Mouse (Mus musculus): ENCODE measurements around the gene Ptprt. TPM values are rescaled to one million over a fixed set of nuclear protein-coding genes. Genes with fewer than 3 reads are reported as not detected.

Gene Ptprt
- polyA plus RNA-seq, 1 experiment from 2014 or later, result 0.79 TPM

- WGBS (ENCODE audit: insufficient replicate concordance), result 80% methylated on average over 2 of the region's 2 CpGs
- ATAC-seq, result no peak
- Histone ChIP-seq H3K4me3 (ENCODE audit: low read depth, low read length) (no peak overlapping the region), H3K9me3 (ENCODE audit: low read length) (no peaks in the 10 kb centered on the region), H3K4me1 (ENCODE audit: insufficient read depth) (no peaks in the 10 kb centered on the region), H3K36me3 (replicated peaks; ENCODE audit: insufficient read depth, low read length) (no peaks in the 10 kb centered on the region), H3K9ac (replicated peaks) (no peak overlapping the region), H3K27ac (ENCODE audit: low read depth) (no peak overlapping the region), H3K27me3 (ENCODE audit: insufficient read depth, low read length) (no peaks in the 10 kb centered on the region), H3K4me2 (ENCODE audit: low read depth, low read length) (no peak overlapping the region)
- no peak for TF ChIP-seq EP300 (IDR thresholded peaks at IDR 0.05; ENCODE audit: low read depth)
- no peak for TF ChIP-seq CTCF (IDR thresholded peaks at IDR 0.05; ENCODE audit: low read depth)
- DNase-seq, result no peak
Measured at GRCm38 (mm10) chr2:162614256-162614655, 46.7 kb downstream of the Ptprt start.

- ATAC-seq, result no peak
- Histone ChIP-seq H3K9ac (replicated peaks) (no peak overlapping the region), H3K4me1 (ENCODE audit: insufficient read depth) (no peaks in the 10 kb centered on the region), H3K27ac (ENCODE audit: low read depth) (no peak overlapping the region), H3K9me3 (ENCODE audit: low read length) (no peaks in the 10 kb centered on the region), H3K4me2 (ENCODE audit: low read depth, low read length) (no peak overlapping the region), H3K27me3 (ENCODE audit: insufficient read depth, low read length) (no peaks in the 10 kb centered on the region), H3K4me3 (ENCODE audit: low read depth, low read length) (no peak overlapping the region), H3K36me3 (replicated peaks; ENCODE audit: insufficient read depth, low read length) (no peaks in the 10 kb centered on the region)
- DNase-seq, result no peak
- no peak for TF ChIP-seq EP300 (IDR thresholded peaks at IDR 0.05; ENCODE audit: low read depth)
- WGBS (ENCODE audit: insufficient replicate concordance), result 60% methylated on average over 4 of the region's 4 CpGs
Measured at GRCm38 (mm10) chr2:162613480-162613879, 47.5 kb downstream of the Ptprt start.

- ATAC-seq, result no peak
- Histone ChIP-seq H3K27ac (ENCODE audit: low read depth) (no peak overlapping the region), H3K4me1 (ENCODE audit: insufficient read depth) (no peaks in the 10 kb centered on the region), H3K4me3 (ENCODE audit: low read depth, low read length) (no peak overlapping the region), H3K36me3 (replicated peaks; ENCODE audit: insufficient read depth, low read length) (no peaks in the 10 kb centered on the region), H3K27me3 (ENCODE audit: insufficient read depth, low read length) (no peaks in the 10 kb centered on the region), H3K4me2 (ENCODE audit: low read depth, low read length) (no peak overlapping the region), H3K9me3 (ENCODE audit: low read length) (no peaks in the 10 kb centered on the region), H3K9ac (replicated peaks) (no peak overlapping the region)
- TF ChIP-seq EP300 (IDR thresholded peaks at IDR 0.05; ENCODE audit: low read depth) (no peak), CTCF (IDR thresholded peaks at IDR 0.05; ENCODE audit: low read depth) (no peak)
- 71% methylated on average over 5 of the region's 5 CpGs for WGBS (ENCODE audit: insufficient replicate concordance)
- no peak for DNase-seq
Measured at GRCm38 (mm10) chr2:162602721-162603120, 58.2 kb downstream of the Ptprt start.

DNA sequence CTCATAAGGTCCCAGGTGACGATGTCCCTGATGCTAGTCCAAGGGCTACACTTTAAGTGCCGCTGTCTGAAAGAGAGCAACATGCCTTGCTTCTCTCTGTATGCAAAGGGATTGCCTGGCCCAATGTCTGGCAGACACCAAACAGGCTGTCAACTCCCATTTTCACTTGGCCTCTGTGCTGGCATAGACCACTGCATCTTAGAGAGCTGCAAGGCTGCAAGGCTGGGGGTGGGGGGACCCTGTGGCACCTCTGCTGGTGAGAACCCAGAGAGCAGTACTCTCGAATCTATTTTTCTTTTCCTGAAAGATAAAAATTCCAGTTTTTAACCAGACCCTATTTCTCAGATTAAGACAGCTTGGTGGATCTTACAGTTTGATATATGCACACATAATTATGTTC lies 69.6 kb downstream of the Ptprt start:
- DNase-seq (no peak), ATAC-seq (no peak)
- Histone ChIP-seq H3K9ac (replicated peaks) (no peak overlapping the region), H3K9me3 (ENCODE audit: low read length) (peaks cover 2% of the 10 kb centered on the region; the same call in 1 of the 2 replicates), H3K4me1 (ENCODE audit: insufficient read depth) (no peaks in the 10 kb centered on the region), H3K36me3 (replicated peaks; ENCODE audit: insufficient read depth, low read length) (no peaks in the 10 kb centered on the region), H3K4me3 (ENCODE audit: low read depth, low read length) (no peak overlapping the region), H3K27me3 (ENCODE audit: insufficient read depth, low read length) (no peaks in the 10 kb centered on the region), H3K27ac (ENCODE audit: low read depth) (no peak overlapping the region), H3K4me2 (ENCODE audit: low read depth, low read length) (no peak overlapping the region)
- no peak for TF ChIP-seq EP300 (IDR thresholded peaks at IDR 0.05; ENCODE audit: low read depth)
- TF ChIP-seq CTCF (IDR thresholded peaks at IDR 0.05; ENCODE audit: low read depth), result no peak
- WGBS (ENCODE audit: insufficient replicate concordance), result 76% methylated on average over 3 of the region's 3 CpGs

GRCm38 (mm10) chr2:162581651-162582050 lies 79.3 kb downstream of the Ptprt start:
- Histone ChIP-seq H3K9ac (replicated peaks) (no peak overlapping the region), H3K27me3 (ENCODE audit: insufficient read depth, low read length) (no peaks in the 10 kb centered on the region), H3K27ac (ENCODE audit: low read depth) (no peak overlapping the region), H3K4me1 (ENCODE audit: insufficient read depth) (no peaks in the 10 kb centered on the region), H3K4me3 (ENCODE audit: low read depth, low read length) (no peak overlapping the region), H3K4me2 (ENCODE audit: low read depth, low read length) (no peak overlapping the region), H3K9me3 (ENCODE audit: low read length) (no peaks in the 10 kb centered on the region), H3K36me3 (replicated peaks; ENCODE audit: insufficient read depth, low read length) (no peaks in the 10 kb centered on the region)
- DNase-seq, result no peak
- ATAC-seq, result no peak
- 62% methylated on average over 4 of the region's 4 CpGs for WGBS (ENCODE audit: insufficient replicate concordance)
- no peak for TF ChIP-seq CTCF (IDR thresholded peaks at IDR 0.05; ENCODE audit: low read depth)
- no peak for TF ChIP-seq EP300 (IDR thresholded peaks at IDR 0.05; ENCODE audit: low read depth)

GRCm38 (mm10) chr2:162577819-162578218 lies 83.1 kb downstream of the Ptprt start:
- no peak for DNase-seq
- Histone ChIP-seq H3K4me1 (ENCODE audit: insufficient read depth) (no peaks in the 10 kb centered on the region), H3K4me3 (ENCODE audit: low read depth, low read length) (no peak overlapping the region), H3K9ac (replicated peaks) (no peak overlapping the region), H3K36me3 (replicated peaks; ENCODE audit: insufficient read depth, low read length) (no peaks in the 10 kb centered on the region), H3K4me2 (ENCODE audit: low read depth, low read length) (no peak overlapping the region), H3K27me3 (ENCODE audit: insufficient read depth, low read length) (no peaks in the 10 kb centered on the region), H3K27ac (ENCODE audit: low read depth) (no peak overlapping the region), H3K9me3 (ENCODE audit: low read length) (no peaks in the 10 kb centered on the region)
- ATAC-seq, result no peak
- 79% methylated on average over 7 of the region's 7 CpGs for WGBS (ENCODE audit: insufficient replicate concordance)
- no peak for TF ChIP-seq CTCF (IDR thresholded peaks at IDR 0.05; ENCODE audit: low read depth)
- TF ChIP-seq EP300 (IDR thresholded peaks at IDR 0.05; ENCODE audit: low read depth), result no peak

GRCm38 (mm10) chr2:162572851-162573250 lies 88.1 kb downstream of the Ptprt start:
- Histone ChIP-seq H3K4me3 (ENCODE audit: low read depth, low read length) (no peak overlapping the region), H3K4me2 (ENCODE audit: low read depth, low read length) (no peak overlapping the region), H3K9ac (replicated peaks) (no peak overlapping the region), H3K36me3 (replicated peaks; ENCODE audit: insufficient read depth, low read length) (no peaks in the 10 kb centered on the region), H3K9me3 (ENCODE audit: low read length) (no peaks in the 10 kb centered on the region), H3K4me1 (ENCODE audit: insufficient read depth) (no peaks in the 10 kb centered on the region), H3K27me3 (ENCODE audit: insufficient read depth, low read length) (no peaks in the 10 kb centered on the region), H3K27ac (ENCODE audit: low read depth) (no peak overlapping the region)
- DNase-seq (no peak), ATAC-seq (no peak)
- 67% methylated on average over 2 of the region's 2 CpGs for WGBS (ENCODE audit: insufficient replicate concordance)
- no peak for TF ChIP-seq CTCF (IDR thresholded peaks at IDR 0.05; ENCODE audit: low read depth)
